Mouse (Mus musculus) left cerebral cortex, postnatal 25 days (tissue): ENCODE data around the gene Hist1h2bq. TPM values are rescaled to one million over a fixed set of nuclear protein-coding genes. Genes with fewer than 3 reads are reported as not detected.
A peak's percentile ranks its signal among the peaks of the same experiment; 100 is the strongest.
"Not testable (repeated sequence)": the region's sequence is repeated elsewhere in the genome, so short reads cannot be mapped to it uniquely, and the experiment has no call there.

Experiments used
- DNase-seq, 2 experiments: peaks; one replicate each; pipeline ENCODE4 v3.0.0; 2022; ENCODE audit warnings: low spot score in 2 of 2, mixed read lengths in 1 of 2
- intact Hi-C: fragments of 180-260 bp; cut with DNase I; formaldehyde crosslinking; loops from one replicate; pipeline ENCODE4 v1.15.1; 2025
- total RNA-seq, 2 experiments: library from RNA; stranded (reverse); gene quantifications; 2 replicates each; pipeline ENCODE4 v1.2.3; 2021

The Hist1h2bq gene
- total RNA-seq: 10 to 100 TPM; 44.4 to 48.2 TPM

- DNase-seq, intact Hi-C loops: not testable (repeated sequence)
These were observed at the start of gene Hist1h2bq, which contains the start of gene Hist1h2ao for GRCm38 (mm10) chr13:21810073-21810472. Gene Hist1h2bq, minus strand, starts transcription at chr13:21810197. Gene Hist1h2ao, plus strand, starts transcription at chr13:21810465.

- peak; percentile 75 to 84 for DNase-seq
- intact Hi-C loops: loop anchor here (10.0 kb wide), 3 partner anchors 119 to 1559 kb away; no protein-coding TSS in a partner anchor
These were observed 45.7 kb upstream of the Hist1h2bq start for GRCm38 (mm10) chr13:21855698-21856162.

- intact Hi-C loops: loop anchor here (10.0 kb wide), 3 partner anchors 120 to 1560 kb away; no protein-coding TSS in a partner anchor
These were observed 45.1 kb upstream of the Hist1h2bq start for GRCm38 (mm10) chr13:21855146-21855545.

GRCm38 (mm10) chr13:21852215-21852945 is 42.4 kb upstream of the Hist1h2bq start:
- DNase-seq: no peak
- intact Hi-C loops: loop anchor here (10.0 kb wide), 3 partner anchors 122 to 1562 kb away; no protein-coding TSS in a partner anchor

More at GRCm38 (mm10) chr13:21855146-21855545, 45.1 kb upstream of the Hist1h2bq start:
- DNase-seq: peak; percentile 88 to 92

GRCm38 (mm10) chr13:21850696-21851095 is 40.7 kb upstream of the Hist1h2bq start:
- intact Hi-C loops: loop anchor here (10.0 kb wide), 3 partner anchors 124 to 1564 kb away; no protein-coding TSS in a partner anchor
- not testable (repeated sequence) for DNase-seq

- DNase-seq: peak in 1 of 2 experiments; percentile 5
- intact Hi-C loops: no loop called here
These were observed 37.9 kb upstream of the Hist1h2bq start for GRCm38 (mm10) chr13:21847883-21848282.

- intact Hi-C loops, DNase-seq: not testable (repeated sequence)
These were observed 36.4 kb upstream of the Hist1h2bq start for GRCm38 (mm10) chr13:21846356-21846755.

- DNase-seq, intact Hi-C loops: not testable (repeated sequence)
These were observed 30.5 kb upstream of the Hist1h2bq start for GRCm38 (mm10) chr13:21840508-21840907.

- intact Hi-C loops, DNase-seq: not testable (repeated sequence)
These were observed 23.5 kb upstream of the Hist1h2bq start, which contains the start of the genes Hist1h2ap and Hist1h2br for GRCm38 (mm10) chr13:21833461-21833860. Gene Hist1h2ap, minus strand, starts transcription at chr13:21833507. Gene Hist1h2br, plus strand, starts transcription at chr13:21833743.

GRCm38 (mm10) chr13:21831418-21832394 is 21.7 kb upstream of the Hist1h2bq start, which contains the start of gene Hist1h4n:
Gene Hist1h4n, minus strand, starts transcription at chr13:21832196.
- DNase-seq: peak; percentile 41 to 59
- intact Hi-C loops: not testable (repeated sequence)

GRCm38 (mm10) chr13:21830344-21830743 is 20.3 kb upstream of the Hist1h2bq start:
- intact Hi-C loops: no loop called here
- DNase-seq: no peak

GRCm38 (mm10) chr13:21828511-21828910 is 18.5 kb upstream of the Hist1h2bq start:
- no peak for DNase-seq
- intact Hi-C loops: loop anchor here (10.0 kb wide), 3 partner anchors 206 to 1856 kb away; partner anchors contain the start of genes Hist1h2ac, Hist1h2ah, Hist1h2bc and Hist1h2bk

GRCm38 (mm10) chr13:21820082-21820890 is 10.3 kb upstream of the Hist1h2bq start:
- intact Hi-C loops: loop anchor here (10.0 kb wide), 3 partner anchors 215 to 1865 kb away; partner anchors contain the start of genes Hist1h2ac, Hist1h2ah, Hist1h2bc and Hist1h2bk
- not testable (repeated sequence) for DNase-seq

- intact Hi-C loops, DNase-seq: not testable (repeated sequence)
These were observed 2.1 kb upstream of the Hist1h2bq start for GRCm38 (mm10) chr13:21812092-21812491.

- intact Hi-C loops: not testable (repeated sequence)
- peak; percentile 56 to 70 for DNase-seq
These were observed 1.5 kb upstream of the Hist1h2bq start, which contains the start of gene Hist1h4m for GRCm38 (mm10) chr13:21811539-21811938. Gene Hist1h4m, plus strand, starts transcription at chr13:21811746.

GRCm38 (mm10) chr13:21811074-21811473 is 1.1 kb upstream of the Hist1h2bq start:
- DNase-seq, intact Hi-C loops: not testable (repeated sequence)

GRCm38 (mm10) chr13:21803058-21803457 is 6.9 kb downstream of the Hist1h2bq start:
- intact Hi-C loops, DNase-seq: not testable (repeated sequence)

GRCm38 (mm10) chr13:21797163-21797562 is 12.8 kb downstream of the Hist1h2bq start:
- intact Hi-C loops: not testable (repeated sequence)

More at GRCm38 (mm10) chr13:21797163-21797562, 12.8 kb downstream of the Hist1h2bq start:
- DNase-seq: not testable (repeated sequence)
